Mouse (Mus musculus): ENCODE measurements at regions not wholly inside any gene's neighbourhood (a gene's known extent, or its start where the extent isn't known, plus 50 kb on each side); places are given as distances from the start of the nearest gene placed in this dataset.

DNA sequence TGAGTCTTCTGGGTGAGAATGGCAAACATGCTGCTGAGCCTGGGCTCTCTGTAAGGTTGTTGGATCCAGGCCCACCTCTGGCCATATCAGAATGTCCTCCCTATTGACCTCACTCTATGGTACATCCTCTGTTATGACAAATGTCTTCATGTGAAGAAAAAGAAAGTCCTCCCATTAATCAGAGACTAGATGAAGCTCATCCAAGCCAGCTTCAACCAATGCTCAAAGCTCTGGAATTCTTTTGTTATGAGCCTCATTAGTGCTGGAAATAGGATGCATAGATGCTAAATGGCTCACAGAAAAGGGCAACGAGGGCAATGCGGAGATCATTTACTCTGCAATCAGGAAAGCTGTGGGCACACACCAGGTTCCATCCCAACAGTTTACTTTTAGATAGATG is 135.8 kb downstream of the Gm12728 start:
- no peak overlapping the region for H3K4me3 ChIP-seq (replicated peaks; ENCODE audit: low read length)
- no peaks in the 10 kb centered on the region for H3K9me3 ChIP-seq (ENCODE audit: control insufficient read depth, low read length)
- no peak overlapping the region for H3K4me2 ChIP-seq (replicated peaks; ENCODE audit: low read depth, low read length, severe bottlenecking)
- WGBS: 85% methylated on average over 2 of the region's 2 CpGs
- DNase-seq (ENCODE audit: low spot score) (no peak), ATAC-seq (ENCODE audit: low FRiP score, low read depth) (no peak)
- H3K36me3 ChIP-seq (ENCODE audit: control insufficient read depth, insufficient read depth, low read length): no peaks in the 10 kb centered on the region
- no peak overlapping the region for H3K27ac ChIP-seq (replicated peaks; ENCODE audit: low read depth, low read length)
- no peak for TF ChIP-seq POLR2A (IDR thresholded peaks at IDR 0.05; ENCODE audit: borderline replicate concordance, extremely low read depth, insufficient read depth, insufficient read length)
- no peak overlapping the region for H3K9ac ChIP-seq (ENCODE audit: low read depth, low read length, severe bottlenecking)
- no peaks in the 10 kb centered on the region for H3K27me3 ChIP-seq (ENCODE audit: control insufficient read depth, insufficient read depth, low read length)
- peaks cover 2% of the 10 kb centered on the region; the same call in 1 of the 2 replicates for H3K4me1 ChIP-seq (ENCODE audit: control insufficient read depth, insufficient read depth, low read length)

GRCm38 (mm10) chr4:105929658-105930057 is 140.0 kb downstream of the Gm12728 start:
- Histone ChIP-seq H3K9me3 (ENCODE audit: control insufficient read depth, low read length) (no peaks in the 10 kb centered on the region), H3K36me3 (ENCODE audit: control insufficient read depth, insufficient read depth, low read length) (no peaks in the 10 kb centered on the region), H3K4me3 (replicated peaks; ENCODE audit: low read length) (no peak overlapping the region), H3K4me2 (replicated peaks; ENCODE audit: low read depth, low read length, severe bottlenecking) (no peak overlapping the region), H3K27ac (replicated peaks; ENCODE audit: low read depth, low read length) (no peak overlapping the region), H3K4me1 (ENCODE audit: control insufficient read depth, insufficient read depth, low read length) (no peaks in the 10 kb centered on the region), H3K27me3 (ENCODE audit: control insufficient read depth, insufficient read depth, low read length) (no peaks in the 10 kb centered on the region), H3K9ac (ENCODE audit: low read depth, low read length, severe bottlenecking) (no peak overlapping the region)
- DNase-seq (ENCODE audit: low spot score) (no peak), ATAC-seq (ENCODE audit: low FRiP score, low read depth) (no peak)
- no peak for TF ChIP-seq POLR2A (IDR thresholded peaks at IDR 0.05; ENCODE audit: borderline replicate concordance, extremely low read depth, insufficient read depth, insufficient read length)
- 90% methylated on average over 10 of the region's 10 CpGs for WGBS

DNA sequence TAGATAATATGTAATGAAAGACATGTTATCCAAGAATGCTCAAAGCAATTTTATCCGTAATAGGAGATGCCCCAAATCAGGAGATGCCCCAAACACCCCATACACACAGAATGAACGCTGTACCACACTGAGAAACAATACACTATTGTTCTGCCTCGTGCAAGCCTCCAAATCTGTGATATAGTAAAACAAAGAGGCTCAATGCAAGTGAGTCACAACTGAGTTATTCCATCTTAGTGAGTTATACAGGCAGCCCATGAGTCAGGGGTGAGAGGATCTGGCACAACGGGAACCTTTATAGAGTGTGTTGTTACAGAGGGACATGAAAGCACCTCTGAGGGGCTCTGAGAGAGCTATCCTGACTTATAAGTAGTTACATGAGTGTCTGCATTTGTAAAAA is 145.3 kb downstream of the Gm12728 start:
- DNase-seq (ENCODE audit: low spot score): no peak
- no peak for ATAC-seq (ENCODE audit: low FRiP score, low read depth)
- peaks cover 4% of the 10 kb centered on the region; the same call in 1 of the 2 replicates for H3K4me1 ChIP-seq (ENCODE audit: control insufficient read depth, insufficient read depth, low read length)
- H3K4me2 ChIP-seq (replicated peaks; ENCODE audit: low read depth, low read length, severe bottlenecking): no peak overlapping the region
- no peak for TF ChIP-seq POLR2A (IDR thresholded peaks at IDR 0.05; ENCODE audit: borderline replicate concordance, extremely low read depth, insufficient read depth, insufficient read length)
- H3K27me3 ChIP-seq (ENCODE audit: control insufficient read depth, insufficient read depth, low read length): no peaks in the 10 kb centered on the region
- H3K27ac ChIP-seq (replicated peaks; ENCODE audit: low read depth, low read length): no peak overlapping the region
- 72% methylated on average over 4 of the region's 4 CpGs for WGBS
- H3K9ac ChIP-seq (ENCODE audit: low read depth, low read length, severe bottlenecking): no peak overlapping the region
- no peak overlapping the region for H3K4me3 ChIP-seq (replicated peaks; ENCODE audit: low read length)
- no peaks in the 10 kb centered on the region for H3K36me3 ChIP-seq (ENCODE audit: control insufficient read depth, insufficient read depth, low read length)
- no peaks in the 10 kb centered on the region for H3K9me3 ChIP-seq (ENCODE audit: control insufficient read depth, low read length)

DNA sequence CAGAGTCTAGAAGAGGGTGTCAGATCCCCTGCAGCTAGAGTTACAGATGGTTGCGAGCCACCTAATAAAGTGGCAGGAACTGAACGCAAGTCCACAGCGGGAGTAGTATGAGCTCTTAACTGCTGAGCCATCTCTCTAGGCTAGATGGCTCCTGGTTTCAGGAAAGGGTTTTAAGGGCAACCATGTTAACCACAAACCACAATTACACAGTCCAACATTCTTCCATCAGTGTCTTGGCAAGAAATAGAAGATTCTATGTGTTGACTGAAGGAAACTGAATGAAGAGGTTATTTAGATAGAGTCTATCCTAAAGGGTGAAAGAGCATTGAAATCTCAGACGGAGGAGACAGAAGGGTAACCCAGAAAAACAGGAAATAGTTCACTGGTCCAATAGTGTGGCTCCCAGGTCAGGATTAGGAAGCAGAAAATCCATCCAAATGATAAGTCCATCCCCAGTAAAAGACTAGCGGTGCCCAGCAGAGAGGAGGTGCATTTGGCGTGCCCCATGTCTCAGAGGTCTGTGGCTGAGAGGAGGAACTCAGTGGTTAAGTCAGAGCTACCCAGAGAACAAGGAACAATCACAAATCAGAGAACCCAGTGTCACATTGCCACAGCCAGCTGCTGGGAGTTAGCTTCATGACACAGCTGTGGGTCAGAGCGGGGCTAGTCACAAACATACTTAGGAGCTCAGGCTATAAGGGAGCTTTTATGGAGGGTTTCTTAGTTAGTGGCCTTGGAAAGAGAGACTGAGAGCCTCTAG is 147.3 kb downstream of the Gm12728 start:
- Histone ChIP-seq H3K4me3 (replicated peaks; ENCODE audit: low read length) (no peak overlapping the region), H3K4me1 (ENCODE audit: control insufficient read depth, insufficient read depth, low read length) (peaks cover 4% of the 10 kb centered on the region; the same call in 1 of the 2 replicates), H3K27me3 (ENCODE audit: control insufficient read depth, insufficient read depth, low read length) (no peaks in the 10 kb centered on the region), H3K27ac (replicated peaks; ENCODE audit: low read depth, low read length) (no peak overlapping the region), H3K4me2 (replicated peaks; ENCODE audit: low read depth, low read length, severe bottlenecking) (no peak overlapping the region), H3K36me3 (ENCODE audit: control insufficient read depth, insufficient read depth, low read length) (no peaks in the 10 kb centered on the region), H3K9me3 (ENCODE audit: control insufficient read depth, low read length) (no peaks in the 10 kb centered on the region), H3K9ac (ENCODE audit: low read depth, low read length, severe bottlenecking) (no peak overlapping the region)
- ATAC-seq (ENCODE audit: low FRiP score, low read depth) (no peak; the same call in 1 of the 2 replicates), DNase-seq (ENCODE audit: low spot score) (no peak)
- WGBS: 81% methylated on average over 7 of the region's 7 CpGs
- TF ChIP-seq POLR2A (IDR thresholded peaks at IDR 0.05; ENCODE audit: borderline replicate concordance, extremely low read depth, insufficient read depth, insufficient read length): no peak

GRCm38 (mm10) chr4:105937587-105937986 is 147.9 kb downstream of the Gm12728 start:
- ATAC-seq (ENCODE audit: low FRiP score, low read depth): no peak
- WGBS: 85% methylated on average over 6 of the region's 6 CpGs
- H3K9ac ChIP-seq (ENCODE audit: low read depth, low read length, severe bottlenecking): no peak overlapping the region

More at GRCm38 (mm10) chr4:105937587-105937986, 147.9 kb downstream of the Gm12728 start:
- DNase-seq (ENCODE audit: low spot score): no peak
- TF ChIP-seq POLR2A (IDR thresholded peaks at IDR 0.05; ENCODE audit: borderline replicate concordance, extremely low read depth, insufficient read depth, insufficient read length): no peak
- Histone ChIP-seq H3K27ac (replicated peaks; ENCODE audit: low read depth, low read length) (no peak overlapping the region), H3K4me1 (ENCODE audit: control insufficient read depth, insufficient read depth, low read length) (peaks cover 4% of the 10 kb centered on the region; the same call in 1 of the 2 replicates), H3K9me3 (ENCODE audit: control insufficient read depth, low read length) (no peaks in the 10 kb centered on the region), H3K4me2 (replicated peaks; ENCODE audit: low read depth, low read length, severe bottlenecking) (no peak overlapping the region), H3K4me3 (replicated peaks; ENCODE audit: low read length) (no peak overlapping the region), H3K36me3 (ENCODE audit: control insufficient read depth, insufficient read depth, low read length) (no peaks in the 10 kb centered on the region), H3K27me3 (ENCODE audit: control insufficient read depth, insufficient read depth, low read length) (no peaks in the 10 kb centered on the region)
